Mouse (Mus musculus) neural tube, embryonic 15.5 days (tissue): Measurements from ENCODE around the gene Tgds. TPM values are rescaled to one million over a fixed set of nuclear protein-coding genes. Genes with fewer than 3 reads are reported as not detected.

Source experiments
- ATAC-seq: fragments of 200-750 bp; cut with Nextera tagmentation; 2 replicates; pipeline ENCODE4 v1.8.0; 2017; ENCODE audit warnings: mild to moderate bottlenecking, moderate TSS enrichment, moderate library complexity; ENCODE audit not compliant: low FRiP score
- H3K27ac ChIP-seq: fragments of 300-500 bp; sonication (generic); replicated peaks from 2 replicates; pipeline ENCODE4 v1.5.1; 2015; ENCODE audit warnings: mild to moderate bottlenecking, inconsistent platforms
- H3K27me3 ChIP-seq: fragments of 300-500 bp; sonication (generic); replicated peaks from 2 replicates; pipeline ENCODE4 v1.6.1; 2015; ENCODE audit warnings: inconsistent platforms
- H3K36me3 ChIP-seq: fragments of 300-500 bp; sonication (generic); 2 replicates; pipeline ENCODE4 v1.6.1; 2015; ENCODE audit warnings: inconsistent platforms
- H3K4me1 ChIP-seq: fragments of 300-500 bp; sonication (generic); 2 replicates; pipeline ENCODE4 v1.6.1; 2015; ENCODE audit warnings: inconsistent platforms
- H3K4me2 ChIP-seq: fragments of 300-500 bp; sonication (generic); 2 replicates; pipeline ENCODE4 v1.6.1; 2015; ENCODE audit warnings: inconsistent platforms, mild to moderate bottlenecking, moderate library complexity
- H3K4me3 ChIP-seq: fragments of 300-500 bp; sonication (generic); replicated peaks from 2 replicates; pipeline ENCODE4 v1.5.1; 2015; ENCODE audit warnings: mild to moderate bottlenecking, inconsistent platforms
- H3K9ac ChIP-seq: fragments of 300-500 bp; sonication (generic); replicated peaks from 2 replicates; pipeline ENCODE4 v1.6.1; 2015; ENCODE audit warnings: mild to moderate bottlenecking, inconsistent platforms
- H3K9me3 ChIP-seq: fragments of 300-500 bp; sonication (generic); replicated peaks from 2 replicates; pipeline ENCODE4 v1.6.1; 2016; ENCODE audit warnings: inconsistent platforms
- WGBS: fragments of 180-500 bp; shearing (Covaris S2); methylation state at CpG from one replicate; pipeline ENCODE4 v1.1.7; 2015; ENCODE audit warnings: mixed read lengths; 5-methylcytosine and 5-hydroxymethylcytosine counted together
- polyA plus RNA-seq: library from polyadenylated mRNA; unstranded; fragments of >200 nt; fragmentation: Nextera tagmentation; extraction: Ambion mirVana; gene quantifications from 2 replicates; pipeline ENCODE4 v1.2.1, GENCODE M21; 2015

Tgds gene
- polyA plus RNA-seq, 1 experiment from 2014 or later: 16.5 TPM

- no peaks in the 10 kb centered on the region for H3K27me3 ChIP-seq
- no peaks in the 10 kb centered on the region for H3K36me3 ChIP-seq
- no peak overlapping the region for H3K9ac ChIP-seq
- no peaks in the 10 kb centered on the region for H3K9me3 ChIP-seq
- no peak overlapping the region for H3K4me3 ChIP-seq
- no peak overlapping the region for H3K27ac ChIP-seq
- WGBS: 59% methylated on average over 5 of the region's 5 CpGs
- ATAC-seq: no peak
- no peak overlapping the region for H3K4me2 ChIP-seq
- H3K4me1 ChIP-seq: peaks cover 22% of the 10 kb centered on the region
Observed at GRCm38 (mm10) chr14:118086271-118087035, 46.1 kb downstream of the Tgds start.

GRCm38 (mm10) chr14:118083851-118084250 lies 48.7 kb downstream of the Tgds start:
- no peaks in the 10 kb centered on the region for H3K36me3 ChIP-seq
- H3K9ac ChIP-seq: no peak overlapping the region
- H3K9me3 ChIP-seq: no peaks in the 10 kb centered on the region
- no peak overlapping the region for H3K27ac ChIP-seq
- H3K4me2 ChIP-seq: no peak overlapping the region
- WGBS: 87% methylated on average over 6 of the region's 6 CpGs
- ATAC-seq: no peak
- no peak overlapping the region for H3K4me3 ChIP-seq
- peaks cover 12% of the 10 kb centered on the region for H3K4me1 ChIP-seq
- no peaks in the 10 kb centered on the region for H3K27me3 ChIP-seq

GRCm38 (mm10) chr14:118080606-118081005 lies 51.9 kb downstream of the Tgds start:
- no peaks in the 10 kb centered on the region for H3K4me1 ChIP-seq
- no peak for ATAC-seq
- H3K4me3 ChIP-seq: no peak overlapping the region
- H3K27ac ChIP-seq: no peak overlapping the region
- 24% methylated on average over 11 of the region's 11 CpGs for WGBS
- no peaks in the 10 kb centered on the region for H3K27me3 ChIP-seq
- peak overlapping the region; percentile 21; the same call in 1 of the 2 replicates for H3K4me2 ChIP-seq
- no peak overlapping the region for H3K9ac ChIP-seq
- H3K9me3 ChIP-seq: no peaks in the 10 kb centered on the region
- no peaks in the 10 kb centered on the region for H3K36me3 ChIP-seq

- Histone ChIP-seq H3K4me2 (no peak overlapping the region), H3K27me3 (no peaks in the 10 kb centered on the region), H3K36me3 (no peaks in the 10 kb centered on the region), H3K4me3 (no peak overlapping the region), H3K9ac (no peak overlapping the region), H3K27ac (no peak overlapping the region), H3K4me1 (no peaks in the 10 kb centered on the region), H3K9me3 (no peaks in the 10 kb centered on the region)
- 78% methylated on average over 12 of the region's 12 CpGs for WGBS
- ATAC-seq: no peak
Observed at GRCm38 (mm10) chr14:118070100-118070499, 62.5 kb downstream of the Tgds start.

- WGBS: 86% methylated on average over 12 of the region's 12 CpGs
Observed at GRCm38 (mm10) chr14:118069439-118070079, 63.0 kb downstream of the Tgds start.

More at GRCm38 (mm10) chr14:118069439-118070079, 63.0 kb downstream of the Tgds start:
- no peaks in the 10 kb centered on the region for H3K9me3 ChIP-seq
- H3K27ac ChIP-seq: no peak overlapping the region
- no peak overlapping the region for H3K9ac ChIP-seq
- no peak for ATAC-seq
- H3K27me3 ChIP-seq: no peaks in the 10 kb centered on the region
- no peak overlapping the region for H3K4me3 ChIP-seq
- no peak overlapping the region for H3K4me2 ChIP-seq
- H3K4me1 ChIP-seq: no peaks in the 10 kb centered on the region
- H3K36me3 ChIP-seq: no peaks in the 10 kb centered on the region

Other genes with a start within 250 kb of the Tgds start
- 0.84 and 0.86 TPM in 2 replicates for gene Dct, start 80.5 kb downstream of the Tgds start, polyA plus RNA-seq
- 48.7 and 51.7 TPM in 2 replicates for gene Gpr180, start 4.4 kb upstream of the Tgds start, polyA plus RNA-seq
- gene Sox21, start 104.3 kb upstream of the Tgds start, polyA plus RNA-seq: 2.8 and 3.7 TPM in 2 replicates
- not detected in 2 replicates for gene Gm9376, start 134.2 kb upstream of the Tgds start, polyA plus RNA-seq